Mouse (Mus musculus): ENCODE results near the gene Baz1b. TPM values are rescaled to one million over a fixed set of nuclear protein-coding genes. Genes with fewer than 3 reads are reported as not detected.

Gene Baz1b
- polyA plus RNA-seq, 1 experiment from 2014 or later, result 45.4 TPM

- Histone ChIP-seq H3K36me3 (ENCODE audit: control insufficient read depth, insufficient read depth, low read length) (peaks cover 7% of the 10 kb centered on the region), H3K27me3 (ENCODE audit: control insufficient read depth, insufficient read depth, low read length) (no peaks in the 10 kb centered on the region)
Observed at GRCm38 (mm10) chr5:135169479-135169878, 17.6 kb upstream of the Baz1b start.

DNA sequence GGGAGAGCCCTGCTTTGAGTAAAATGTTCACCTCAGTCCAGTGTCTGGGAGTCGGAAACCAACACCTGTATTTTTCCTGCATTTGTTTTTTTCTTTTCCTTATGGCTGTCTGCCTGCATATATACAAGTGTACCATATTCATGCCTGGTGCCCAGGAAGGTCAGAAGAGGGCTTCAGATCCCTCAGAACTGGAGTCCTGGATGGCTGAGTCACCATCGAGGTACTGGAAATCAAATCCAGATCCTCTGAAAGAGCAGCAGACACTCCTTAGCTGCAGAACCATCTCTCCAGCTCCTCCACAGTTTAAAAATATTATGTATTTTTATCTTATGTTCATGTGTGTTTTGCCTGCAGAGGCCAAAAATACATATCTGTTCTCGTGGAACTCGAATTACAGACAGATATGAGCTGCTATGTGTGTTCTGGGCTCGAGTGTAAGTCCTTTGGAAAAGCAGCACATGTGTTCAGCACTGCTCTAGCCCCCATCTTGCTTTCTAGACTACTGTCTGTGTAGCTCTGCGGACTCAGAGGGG, 15.3 kb upstream of the Baz1b start:
- no peak overlapping the region for H3K9ac ChIP-seq (ENCODE audit: low read depth, low read length)

More at GRCm38 (mm10) chr5:135169479-135169878, 17.6 kb upstream of the Baz1b start:
- no peak for ATAC-seq (replicated peaks; ENCODE audit: insufficient number of reproducible peaks, low FRiP score, low TSS enrichment)
- peak overlapping the region; percentile 97 for H3K4me2 ChIP-seq
- peaks cover 7% of the 10 kb centered on the region for H3K4me1 ChIP-seq (ENCODE audit: control insufficient read depth, insufficient read depth, low read length)
- H3K4me3 ChIP-seq (ENCODE audit: low read depth, low read length), result peak overlapping the region; percentile 81
- no peak overlapping the region for H3K27ac ChIP-seq (ENCODE audit: low read depth, low read length)
- WGBS (ENCODE audit: insufficient replicate concordance), result 87% methylated on average over 5 of the region's 5 CpGs
- peak overlapping the region; percentile 97 for H3K9ac ChIP-seq (ENCODE audit: low read depth, low read length)
- no peaks in the 10 kb centered on the region for H3K9me3 ChIP-seq (replicated peaks; ENCODE audit: control insufficient read depth, low read length)

GRCm38 (mm10) chr5:135172986-135173385, 14.1 kb upstream of the Baz1b start:
- H3K9me3 ChIP-seq (replicated peaks; ENCODE audit: control insufficient read depth, low read length), result no peaks in the 10 kb centered on the region
- H3K4me1 ChIP-seq (ENCODE audit: control insufficient read depth, insufficient read depth, low read length), result peaks cover 7% of the 10 kb centered on the region
- 91% methylated on average over 5 of the region's 5 CpGs for WGBS (ENCODE audit: insufficient replicate concordance)
- H3K4me2 ChIP-seq, result no peak overlapping the region
- H3K4me3 ChIP-seq (ENCODE audit: low read depth, low read length), result no peak overlapping the region
- no peak for ATAC-seq (replicated peaks; ENCODE audit: insufficient number of reproducible peaks, low FRiP score, low TSS enrichment)
- H3K27ac ChIP-seq (ENCODE audit: low read depth, low read length), result no peak overlapping the region
- H3K9ac ChIP-seq (ENCODE audit: low read depth, low read length), result no peak overlapping the region
- H3K27me3 ChIP-seq (ENCODE audit: control insufficient read depth, insufficient read depth, low read length), result no peaks in the 10 kb centered on the region
- H3K36me3 ChIP-seq (ENCODE audit: control insufficient read depth, insufficient read depth, low read length), result peaks cover 20% of the 10 kb centered on the region

More for the DNA sequence above, 15.3 kb upstream of the Baz1b start:
- Histone ChIP-seq H3K27me3 (ENCODE audit: control insufficient read depth, insufficient read depth, low read length) (no peaks in the 10 kb centered on the region), H3K4me2 (no peak overlapping the region), H3K9me3 (replicated peaks; ENCODE audit: control insufficient read depth, low read length) (no peaks in the 10 kb centered on the region), H3K4me1 (ENCODE audit: control insufficient read depth, insufficient read depth, low read length) (peaks cover 7% of the 10 kb centered on the region), H3K27ac (ENCODE audit: low read depth, low read length) (no peak overlapping the region), H3K4me3 (ENCODE audit: low read depth, low read length) (no peak overlapping the region), H3K36me3 (ENCODE audit: control insufficient read depth, insufficient read depth, low read length) (peaks cover 13% of the 10 kb centered on the region)
- 89% methylated on average over 6 of the region's 6 CpGs for WGBS (ENCODE audit: insufficient replicate concordance)
- no peak for ATAC-seq (replicated peaks; ENCODE audit: insufficient number of reproducible peaks, low FRiP score, low TSS enrichment)

GRCm38 (mm10) chr5:135175086-135175485, 12.0 kb upstream of the Baz1b start:
- ATAC-seq (replicated peaks; ENCODE audit: insufficient number of reproducible peaks, low FRiP score, low TSS enrichment), result no peak
- no peaks in the 10 kb centered on the region for H3K9me3 ChIP-seq (replicated peaks; ENCODE audit: control insufficient read depth, low read length)
- H3K27ac ChIP-seq (ENCODE audit: low read depth, low read length), result no peak overlapping the region
- H3K27me3 ChIP-seq (ENCODE audit: control insufficient read depth, insufficient read depth, low read length), result no peaks in the 10 kb centered on the region
- H3K9ac ChIP-seq (ENCODE audit: low read depth, low read length), result no peak overlapping the region
- no peak overlapping the region for H3K4me2 ChIP-seq
- H3K36me3 ChIP-seq (ENCODE audit: control insufficient read depth, insufficient read depth, low read length), result peaks cover 26% of the 10 kb centered on the region
- 0 out of 2 replicates have a peak, but pooled peaks cover 2% of the 10 kb centered on the region for H3K4me1 ChIP-seq (ENCODE audit: control insufficient read depth, insufficient read depth, low read length)
- no peak overlapping the region for H3K4me3 ChIP-seq (ENCODE audit: low read depth, low read length)

- Histone ChIP-seq H3K4me3 (ENCODE audit: low read depth, low read length) (no peak overlapping the region), H3K9me3 (replicated peaks; ENCODE audit: control insufficient read depth, low read length) (no peaks in the 10 kb centered on the region), H3K9ac (ENCODE audit: low read depth, low read length) (no peak overlapping the region), H3K4me1 (ENCODE audit: control insufficient read depth, insufficient read depth, low read length) (0 out of 2 replicates have a peak, but pooled peaks cover 2% of the 10 kb centered on the region), H3K27ac (ENCODE audit: low read depth, low read length) (no peak overlapping the region), H3K36me3 (ENCODE audit: control insufficient read depth, insufficient read depth, low read length) (peaks cover 32% of the 10 kb centered on the region), H3K27me3 (ENCODE audit: control insufficient read depth, insufficient read depth, low read length) (no peaks in the 10 kb centered on the region), H3K4me2 (no peak overlapping the region)
- WGBS (ENCODE audit: insufficient replicate concordance), result 74% methylated on average over 3 of the region's 3 CpGs
- ATAC-seq (replicated peaks; ENCODE audit: insufficient number of reproducible peaks, low FRiP score, low TSS enrichment), result no peak
Observed at GRCm38 (mm10) chr5:135178523-135178922, 8.5 kb upstream of the Baz1b start.

DNA sequence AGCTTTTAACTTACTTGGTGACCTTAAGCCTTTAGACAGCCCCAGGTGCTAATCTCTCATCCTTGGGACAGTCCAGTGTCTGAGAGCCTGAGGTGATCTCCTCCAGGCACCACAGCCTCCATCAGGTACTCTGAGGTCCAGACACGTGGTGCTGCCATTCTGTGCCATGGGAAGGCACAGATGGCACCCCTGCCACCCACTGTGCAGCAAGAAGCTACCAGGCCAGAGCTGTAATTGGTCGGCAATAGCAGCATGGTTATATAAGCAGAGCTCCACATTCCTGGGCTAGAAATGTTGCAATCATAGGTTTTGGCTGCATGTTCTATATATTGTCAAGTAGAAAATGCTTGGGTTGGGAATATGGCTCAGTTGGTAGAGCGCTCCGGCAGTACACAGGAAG, 8.1 kb upstream of the Baz1b start:
- 89% methylated on average over 4 of the region's 4 CpGs for WGBS (ENCODE audit: insufficient replicate concordance)
- Histone ChIP-seq H3K9me3 (replicated peaks; ENCODE audit: control insufficient read depth, low read length) (no peaks in the 10 kb centered on the region), H3K27ac (ENCODE audit: low read depth, low read length) (no peak overlapping the region), H3K27me3 (ENCODE audit: control insufficient read depth, insufficient read depth, low read length) (no peaks in the 10 kb centered on the region), H3K36me3 (ENCODE audit: control insufficient read depth, insufficient read depth, low read length) (peaks cover 32% of the 10 kb centered on the region), H3K9ac (ENCODE audit: low read depth, low read length) (no peak overlapping the region), H3K4me1 (ENCODE audit: control insufficient read depth, insufficient read depth, low read length) (0 out of 2 replicates have a peak, but pooled peaks cover 2% of the 10 kb centered on the region), H3K4me3 (ENCODE audit: low read depth, low read length) (no peak overlapping the region), H3K4me2 (no peak overlapping the region)
- no peak for ATAC-seq (replicated peaks; ENCODE audit: insufficient number of reproducible peaks, low FRiP score, low TSS enrichment)

- H3K27me3 ChIP-seq (ENCODE audit: control insufficient read depth, insufficient read depth, low read length), result no peaks in the 10 kb centered on the region
- H3K9me3 ChIP-seq (replicated peaks; ENCODE audit: control insufficient read depth, low read length), result no peaks in the 10 kb centered on the region
- ATAC-seq (replicated peaks; ENCODE audit: insufficient number of reproducible peaks, low FRiP score, low TSS enrichment), result no peak
- H3K36me3 ChIP-seq (ENCODE audit: control insufficient read depth, insufficient read depth, low read length), result peaks cover 32% of the 10 kb centered on the region
- 87% methylated on average over 7 of the region's 7 CpGs for WGBS (ENCODE audit: insufficient replicate concordance)
- no peak overlapping the region for H3K9ac ChIP-seq (ENCODE audit: low read depth, low read length)
- H3K4me1 ChIP-seq (ENCODE audit: control insufficient read depth, insufficient read depth, low read length), result 0 out of 2 replicates have a peak, but pooled peaks cover 2% of the 10 kb centered on the region
- H3K4me3 ChIP-seq (ENCODE audit: low read depth, low read length), result no peak overlapping the region
- H3K27ac ChIP-seq (ENCODE audit: low read depth, low read length), result no peak overlapping the region
- H3K4me2 ChIP-seq, result no peak overlapping the region
Observed at GRCm38 (mm10) chr5:135179616-135180015, 7.4 kb upstream of the Baz1b start.

- H3K27ac ChIP-seq (ENCODE audit: low read depth, low read length), result no peak overlapping the region
- H3K9me3 ChIP-seq (replicated peaks; ENCODE audit: control insufficient read depth, low read length), result no peaks in the 10 kb centered on the region
- no peaks in the 10 kb centered on the region for H3K27me3 ChIP-seq (ENCODE audit: control insufficient read depth, insufficient read depth, low read length)
- H3K4me2 ChIP-seq, result no peak overlapping the region
- H3K4me1 ChIP-seq (ENCODE audit: control insufficient read depth, insufficient read depth, low read length), result 0 out of 2 replicates have a peak, but pooled peaks cover 2% of the 10 kb centered on the region
- no peak overlapping the region for H3K4me3 ChIP-seq (ENCODE audit: low read depth, low read length)
- peaks cover 27% of the 10 kb centered on the region for H3K36me3 ChIP-seq (ENCODE audit: control insufficient read depth, insufficient read depth, low read length)
- no peak overlapping the region for H3K9ac ChIP-seq (ENCODE audit: low read depth, low read length)
- 89% methylated on average over 14 of the region's 14 CpGs for WGBS (ENCODE audit: insufficient replicate concordance)
- ATAC-seq (replicated peaks; ENCODE audit: insufficient number of reproducible peaks, low FRiP score, low TSS enrichment), result no peak
Observed at GRCm38 (mm10) chr5:135180796-135181195, 6.3 kb upstream of the Baz1b start.

DNA sequence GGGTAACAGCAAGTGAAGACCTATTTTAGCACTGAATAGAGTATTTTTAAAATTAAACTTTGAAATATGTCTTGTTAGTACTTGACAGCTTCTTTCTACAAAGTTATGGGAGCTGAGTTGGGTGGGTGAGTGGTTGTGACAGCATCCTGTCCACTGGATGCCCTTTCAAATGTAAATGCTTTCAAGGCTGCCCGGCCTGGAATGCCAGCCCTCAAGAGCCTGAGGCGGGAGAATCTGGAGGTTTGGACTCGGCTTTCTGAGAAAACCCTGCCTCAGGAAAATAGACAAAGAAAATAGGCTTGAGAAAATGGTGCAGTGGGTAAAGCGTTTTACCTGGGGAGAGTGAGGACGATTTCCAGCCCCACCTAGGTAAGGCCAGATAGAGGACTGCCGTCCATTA, 5.3 kb upstream of the Baz1b start:
- Histone ChIP-seq H3K36me3 (ENCODE audit: control insufficient read depth, insufficient read depth, low read length) (peaks cover 27% of the 10 kb centered on the region), H3K9me3 (replicated peaks; ENCODE audit: control insufficient read depth, low read length) (no peaks in the 10 kb centered on the region), H3K4me3 (ENCODE audit: low read depth, low read length) (no peak overlapping the region), H3K4me1 (ENCODE audit: control insufficient read depth, insufficient read depth, low read length) (0 out of 2 replicates have a peak, but pooled peaks cover 2% of the 10 kb centered on the region), H3K4me2 (no peak overlapping the region), H3K9ac (ENCODE audit: low read depth, low read length) (no peak overlapping the region), H3K27ac (ENCODE audit: low read depth, low read length) (no peak overlapping the region), H3K27me3 (ENCODE audit: control insufficient read depth, insufficient read depth, low read length) (no peaks in the 10 kb centered on the region)
- WGBS (ENCODE audit: insufficient replicate concordance), result 82% methylated on average over 6 of the region's 6 CpGs
- ATAC-seq (replicated peaks; ENCODE audit: insufficient number of reproducible peaks, low FRiP score, low TSS enrichment), result no peak

All from heart, embryonic 11.5 days (tissue).